Mouse (Mus musculus) lung, adult 18-20 months (tissue): ENCODE results near the gene Olfr170.
"Not testable (repeated sequence)": the region's sequence is repeated elsewhere in the genome, so short reads cannot be mapped to it uniquely, and the experiment has no call there.

Source experiments
- DNase-seq, 2 experiments: peaks; one replicate each; pipeline ENCODE4 v3.0.0; 2022; ENCODE audit warnings: mixed read lengths in 2 of 2

The Olfr170 gene

DNA sequence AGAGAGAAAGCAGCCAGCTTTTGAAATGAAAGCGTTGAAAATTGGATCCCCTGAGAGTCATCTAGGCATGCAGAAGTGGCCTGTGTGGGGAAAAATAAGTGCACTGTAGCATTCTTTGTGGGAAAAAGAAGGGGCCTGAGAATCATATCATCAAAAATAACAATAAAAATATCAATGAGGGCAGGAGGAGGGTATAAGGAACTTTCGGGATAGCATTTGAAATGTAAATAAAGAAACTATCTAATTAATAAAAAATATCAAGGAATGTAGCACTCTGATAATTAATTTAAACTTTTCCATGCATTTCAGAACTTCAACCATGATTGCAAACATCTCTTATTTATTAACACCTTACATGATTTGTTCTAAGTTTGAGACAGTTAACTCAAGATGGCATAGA, at the start of gene Olfr170:
TSS of gene Olfr170 (minus strand) at position 101 of the 400 bp plus-strand sequence.
- DNase-seq: not testable (repeated sequence)

GRCm38 (mm10) chr16:19629816-19630215, 18.1 kb upstream of the Olfr170 start, which contains the start of gene Olfr171:
Gene Olfr171, minus strand, starts transcription at chr16:19629916.
- no peak for DNase-seq

- no peak for DNase-seq
Measured at GRCm38 (mm10) chr16:19603166-19603565, 8.5 kb downstream of the Olfr170 start.

DNA sequence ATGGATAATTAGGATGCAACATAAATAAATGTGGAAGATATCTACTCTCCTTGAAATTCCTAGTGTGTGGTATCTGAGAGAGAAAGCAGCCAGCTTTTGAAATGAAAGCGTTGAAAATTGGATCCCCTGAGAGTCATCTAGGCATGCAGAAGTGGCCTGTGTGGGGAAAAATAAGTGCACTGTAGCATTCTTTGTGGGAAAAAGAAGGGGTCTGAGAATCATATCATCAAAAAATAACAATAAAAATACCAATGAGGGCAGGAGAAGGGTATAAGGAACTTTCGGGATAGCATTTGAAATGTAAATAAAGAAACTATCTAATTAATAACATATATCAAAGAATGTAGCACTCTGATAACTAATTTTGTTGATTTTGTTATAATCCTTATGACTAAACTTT, 40.0 kb downstream of the Olfr170 start, which contains the start of gene Olfr169:
TSS of gene Olfr169 (minus strand) at position 101 of the 400 bp plus-strand sequence.
- DNase-seq: not testable (repeated sequence)
